Mouse (Mus musculus) erythroblast, embryonic 14.5 days (primary cell): ENCODE data around the gene Rps12. TPM values are rescaled to one million over a fixed set of nuclear protein-coding genes. Genes with fewer than 3 reads are reported as not detected.

Source experiments
- H3K27me3 ChIP-seq: 2 replicates; pipeline ENCODE4 v1.6.1; 2012; ENCODE audit warnings: inconsistent platforms; ENCODE audit not compliant: control insufficient read depth
- H3K36me3 ChIP-seq: 2 replicates; pipeline ENCODE4 v1.6.1; 2012; ENCODE audit warnings: mild to moderate bottlenecking, inconsistent platforms; ENCODE audit not compliant: control insufficient read depth
- H3K4me1 ChIP-seq: 2 replicates; pipeline ENCODE4 v1.6.1; 2012; ENCODE audit warnings: inconsistent platforms; ENCODE audit not compliant: control insufficient read depth
- H3K4me3 ChIP-seq: replicated peaks from 2 replicates; pipeline ENCODE3; 2012; ENCODE audit warnings: moderate library complexity, mild to moderate bottlenecking, inconsistent platforms
- H3K9me3 ChIP-seq: 2 replicates; pipeline ENCODE4 v1.6.1; 2012; ENCODE audit warnings: low read length, inconsistent platforms, mixed read lengths; ENCODE audit not compliant: control insufficient read depth
- GATA1 ChIP-seq: IDR thresholded peaks from 2 replicates; pipeline ENCODE4 v1.6.1; 2012; ENCODE audit warnings: low read length, inconsistent platforms, mixed read lengths
- TAL1 ChIP-seq: IDR thresholded peaks from 3 replicates; pipeline ENCODE4 v1.6.1; 2012; ENCODE audit warnings: low read length, inconsistent platforms, mixed read lengths
- polyA plus RNA-seq: library from polyadenylated mRNA; stranded (reverse); fragments of >175 nt; gene quantifications from 2 replicates; pipeline ENCODE4 v1.2.3, GENCODE M21; 2012

The Rps12 gene
- polyA plus RNA-seq: 115 and 164 TPM in 2 replicates

GRCm38 (mm10) chr10:23787062-23787821, at the start of gene Rps12:
TSS of gene Rps12 (minus strand) at chr10:23787275.
- TF ChIP-seq TAL1 (no peak), GATA1 (no peak)
- peaks cover 52% of the 10 kb centered on the region for H3K4me1 ChIP-seq

GRCm38 (mm10) chr10:23836003-23836964, 49.2 kb upstream of the Rps12 start:
- Histone ChIP-seq H3K4me3 (no peak overlapping the region), H3K4me1 (no peaks in the 10 kb centered on the region), H3K36me3 (no peaks in the 10 kb centered on the region; the same call in 1 of the 2 replicates), H3K27me3 (no peaks in the 10 kb centered on the region), H3K9me3 (no peaks in the 10 kb centered on the region)
- TF ChIP-seq TAL1 (no peak), GATA1 (no peak)

More at GRCm38 (mm10) chr10:23787062-23787821, at the start of gene Rps12:
- Histone ChIP-seq H3K9me3 (no peaks in the 10 kb centered on the region), H3K27me3 (no peaks in the 10 kb centered on the region), H3K4me3 (peak within 1 kb of the TSS; percentile 76), H3K36me3 (peaks cover 42% of the 10 kb centered on the region)

- H3K27me3 ChIP-seq: no peaks in the 10 kb centered on the region
- TF ChIP-seq GATA1 (no peak), TAL1 (no peak)
- H3K36me3 ChIP-seq: peaks cover 15% of the 10 kb centered on the region
- H3K4me3 ChIP-seq: no peak overlapping the region
- H3K9me3 ChIP-seq: peaks cover 3% of the 10 kb centered on the region; the same call in 1 of the 2 replicates
- no peaks in the 10 kb centered on the region for H3K4me1 ChIP-seq
Measured at GRCm38 (mm10) chr10:23826516-23826915, 39.4 kb upstream of the Rps12 start.

- Histone ChIP-seq H3K36me3 (peaks cover 4% of the 10 kb centered on the region), H3K9me3 (no peaks in the 10 kb centered on the region), H3K4me1 (no peaks in the 10 kb centered on the region; the same call in 1 of the 2 replicates), H3K4me3 (no peak overlapping the region), H3K27me3 (no peaks in the 10 kb centered on the region)
- TF ChIP-seq TAL1 (no peak), GATA1 (no peak)
Measured at GRCm38 (mm10) chr10:23816241-23816640, 29.2 kb upstream of the Rps12 start.

- no peak for TF ChIP-seq TAL1
- TF ChIP-seq GATA1: no peak
- no peak overlapping the region for H3K4me3 ChIP-seq
- H3K4me1 ChIP-seq: no peaks in the 10 kb centered on the region; the same call in 1 of the 2 replicates
- H3K9me3 ChIP-seq: no peaks in the 10 kb centered on the region
- no peaks in the 10 kb centered on the region for H3K27me3 ChIP-seq
- peaks cover 4% of the 10 kb centered on the region for H3K36me3 ChIP-seq
Measured at GRCm38 (mm10) chr10:23815168-23815567, 28.1 kb upstream of the Rps12 start.

- H3K36me3 ChIP-seq: peaks cover 6% of the 10 kb centered on the region
- H3K9me3 ChIP-seq: peaks cover 3% of the 10 kb centered on the region; the same call in 1 of the 2 replicates
- no peak overlapping the region for H3K4me3 ChIP-seq
- no peaks in the 10 kb centered on the region for H3K27me3 ChIP-seq
- TF ChIP-seq TAL1: no peak
- no peaks in the 10 kb centered on the region; the same call in 1 of the 2 replicates for H3K4me1 ChIP-seq
Measured at GRCm38 (mm10) chr10:23812852-23813766, 26.0 kb upstream of the Rps12 start.

- Histone ChIP-seq H3K9me3 (peaks cover 4% of the 10 kb centered on the region; the same call in 1 of the 2 replicates), H3K4me1 (no peaks in the 10 kb centered on the region; the same call in 1 of the 2 replicates), H3K36me3 (peaks cover 7% of the 10 kb centered on the region), H3K4me3 (no peak overlapping the region), H3K27me3 (no peaks in the 10 kb centered on the region)
- TF ChIP-seq TAL1 (no peak), GATA1 (no peak)
Measured at GRCm38 (mm10) chr10:23812438-23812759, 25.3 kb upstream of the Rps12 start.
